Mouse (Mus musculus) cerebellum, adult 11-12 months (tissue): ENCODE results near the gene Timeless.
"Not testable (repeated sequence)": the region's sequence is repeated elsewhere in the genome, so short reads cannot be mapped to it uniquely, and the experiment has no call there.

Experiments
- DNase-seq: peaks from one replicate; pipeline ENCODE4 v3.0.0; 2022

The Timeless gene

GRCm38 (mm10) chr10:128214112-128214511 lies 17.8 kb upstream of the Timeless start:
- not testable (repeated sequence) for DNase-seq

- no peak for DNase-seq
These were observed 16.9 kb upstream of the Timeless start for GRCm38 (mm10) chr10:128214981-128215380.

DNA sequence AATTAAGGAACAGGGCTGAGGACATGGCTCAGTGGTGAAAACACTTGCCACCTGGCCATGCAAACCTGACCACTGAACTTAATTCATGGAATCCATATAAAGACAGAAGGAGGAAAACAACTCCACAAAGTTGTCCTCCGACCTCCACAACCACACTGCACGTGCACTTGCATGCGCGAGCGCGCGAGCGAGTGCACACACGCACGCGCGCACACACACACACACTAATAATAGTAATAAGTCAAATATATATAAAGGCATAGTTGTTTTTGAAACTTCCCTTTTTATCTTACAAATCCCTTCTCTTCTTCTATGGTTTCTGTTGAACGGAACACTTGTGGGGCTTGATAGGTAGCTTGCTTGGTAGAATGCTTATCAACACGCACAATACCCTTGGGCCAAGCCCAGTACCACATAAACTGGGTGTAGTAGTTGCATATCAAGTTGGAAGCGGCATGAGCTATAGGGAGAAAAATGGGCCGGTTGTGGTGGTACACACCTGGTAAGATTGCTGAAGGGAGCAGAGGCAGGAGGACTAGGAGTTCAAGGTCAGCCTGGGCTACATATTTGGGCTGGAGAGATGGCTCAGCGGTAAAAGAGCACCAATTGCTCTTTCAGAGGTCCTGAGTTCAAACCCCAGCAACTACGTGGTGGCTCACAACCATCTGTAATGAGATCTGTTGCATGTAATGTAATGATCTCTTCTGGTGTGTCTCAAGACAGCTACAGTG lies 13.3 kb upstream of the Timeless start:
- no peak for DNase-seq

DNA sequence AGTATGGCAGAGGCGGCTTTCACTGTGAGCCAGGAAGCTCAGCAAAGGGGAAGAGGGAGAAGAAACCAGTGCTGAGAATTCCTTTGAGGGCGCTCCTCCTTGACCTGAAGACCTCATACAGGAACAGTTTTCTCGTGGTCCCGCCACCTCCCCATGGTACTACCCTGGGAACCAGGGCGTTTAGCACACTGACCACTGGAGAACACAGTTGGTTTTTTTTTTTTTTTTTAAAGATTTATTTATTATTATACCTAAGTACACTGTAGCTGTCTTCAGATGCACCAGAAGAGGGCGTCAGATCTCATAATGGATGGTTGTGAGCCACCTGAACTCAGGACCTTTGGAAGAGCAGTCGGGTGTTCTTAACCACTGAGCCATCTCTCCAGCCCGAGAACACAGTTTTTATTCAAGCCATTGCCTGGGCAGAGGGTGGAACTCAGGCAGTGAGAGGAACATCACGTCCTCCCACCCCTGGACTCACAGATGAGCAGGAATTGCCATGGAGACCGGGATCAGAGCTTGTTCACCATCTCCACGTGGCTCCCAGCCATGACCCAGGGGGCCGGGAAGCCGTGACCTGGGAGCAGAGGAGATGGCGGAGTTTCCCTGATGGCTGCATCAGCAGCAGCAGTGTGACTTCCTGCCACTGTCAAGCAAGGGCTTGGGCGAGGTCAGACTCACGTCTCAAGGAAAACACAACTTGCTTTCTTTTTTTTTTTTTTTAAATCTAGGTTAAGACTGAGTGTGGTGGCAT lies 10.2 kb upstream of the Timeless start:
- DNase-seq, result no peak

DNA sequence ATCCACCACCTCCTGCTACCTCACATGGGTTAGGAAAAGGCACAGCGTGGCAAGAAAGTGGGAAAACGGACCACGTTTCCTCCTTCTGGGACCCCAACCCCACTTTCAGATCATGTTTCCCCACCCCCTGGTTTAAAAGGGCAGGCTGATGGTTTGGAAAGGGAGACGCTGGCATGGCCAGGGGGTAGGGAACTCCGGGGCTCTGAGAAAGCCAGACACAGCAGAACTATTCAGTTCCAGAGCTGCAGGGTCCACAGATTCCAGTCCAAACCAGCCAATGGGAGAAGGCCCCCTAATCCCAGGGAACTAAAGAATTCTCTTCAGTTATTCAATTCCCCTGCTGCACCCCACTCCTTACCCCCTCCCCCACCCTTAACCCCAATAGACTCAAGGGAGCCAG lies 6.8 kb upstream of the Timeless start:
- DNase-seq, result no peak

DNA sequence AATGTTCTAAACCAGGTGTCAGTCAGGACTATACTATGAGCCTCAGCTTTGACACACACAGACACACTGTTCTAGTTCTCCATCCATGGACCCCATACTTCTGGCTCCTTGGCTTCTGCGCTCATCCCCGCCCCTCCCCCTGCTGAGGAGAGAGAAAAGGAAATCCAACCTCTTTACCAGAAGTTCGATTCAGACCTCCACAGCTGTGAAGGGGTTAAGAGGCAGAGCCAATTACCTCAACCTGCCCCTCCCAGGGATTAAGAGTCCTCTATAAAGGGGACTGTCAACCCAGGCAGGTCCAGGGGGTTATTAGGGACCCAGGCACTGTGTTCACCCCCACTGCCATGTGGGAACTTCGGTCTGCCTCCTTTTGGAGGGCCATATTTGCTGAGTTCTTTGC lies 6.3 kb upstream of the Timeless start, which contains the start of gene Mip:
Gene Mip (plus strand): TSS at position 301 of the 400 bp plus-strand sequence.
- no peak for DNase-seq

GRCm38 (mm10) chr10:128227592-128227991 lies 4.3 kb upstream of the Timeless start:
- no peak for DNase-seq

GRCm38 (mm10) chr10:128228009-128228408 lies 3.9 kb upstream of the Timeless start:
- DNase-seq, result no peak

GRCm38 (mm10) chr10:128230582-128230981 lies 1.3 kb upstream of the Timeless start:
- no peak for DNase-seq

- no peak for DNase-seq
These were observed 719 bp upstream of the Timeless start for GRCm38 (mm10) chr10:128231146-128231545.

- peak; percentile 63 for DNase-seq
These were observed 638 bp downstream of the Timeless start for GRCm38 (mm10) chr10:128232420-128232985.

GRCm38 (mm10) chr10:128236321-128236720 lies 4.5 kb downstream of the Timeless start:
- DNase-seq, result no peak

- DNase-seq, result peak; percentile 31
These were observed 6.1 kb downstream of the Timeless start for GRCm38 (mm10) chr10:128237807-128238480.

- DNase-seq, result no peak
These were observed 7.3 kb downstream of the Timeless start for GRCm38 (mm10) chr10:128239140-128239539.

- no peak for DNase-seq
These were observed 8.3 kb downstream of the Timeless start for GRCm38 (mm10) chr10:128240131-128240530.

GRCm38 (mm10) chr10:128243252-128243651 lies 11.4 kb downstream of the Timeless start:
- DNase-seq, result no peak

DNA sequence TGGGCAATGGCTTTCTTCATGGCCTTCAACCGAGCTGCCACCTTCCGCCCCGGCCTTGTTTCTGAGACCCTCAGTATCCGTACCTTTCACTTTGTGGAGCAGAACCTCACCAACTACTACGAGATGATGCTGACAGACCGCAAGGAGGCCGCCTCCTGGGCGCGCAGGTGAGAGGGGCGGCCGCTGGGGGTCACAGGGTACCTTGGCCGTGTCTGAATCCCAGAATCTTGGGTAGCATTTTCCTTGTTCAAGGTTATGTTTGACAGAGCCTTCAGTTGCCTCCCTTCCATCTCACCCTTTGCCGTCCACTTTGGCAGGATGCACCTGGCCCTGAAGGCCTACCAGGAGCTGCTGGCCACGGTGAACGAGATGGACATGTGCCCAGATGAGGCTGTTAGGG lies 12.3 kb downstream of the Timeless start:
- DNase-seq, result no peak

- no peak for DNase-seq
These were observed 15.3 kb downstream of the Timeless start for GRCm38 (mm10) chr10:128247020-128247732.

DNA sequence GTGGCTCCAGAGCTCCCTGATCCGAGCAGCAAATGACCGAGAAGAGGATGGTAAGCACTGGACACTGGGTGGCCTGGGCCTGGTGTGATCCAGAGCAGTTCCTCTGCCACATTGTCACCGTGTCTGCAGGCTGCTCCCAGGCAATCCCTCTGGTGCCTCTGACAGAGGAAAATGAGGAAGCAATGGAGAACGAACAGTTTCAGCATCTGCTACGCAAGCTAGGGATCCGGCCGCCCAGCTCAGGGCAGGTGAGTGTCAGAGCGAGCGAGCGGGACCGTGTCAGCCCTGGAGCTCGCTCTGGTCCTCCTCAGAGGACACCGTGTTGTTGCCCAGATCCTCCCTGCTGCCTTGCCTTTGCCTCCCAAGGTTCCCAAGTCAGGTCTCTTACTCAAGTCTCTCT lies 18.7 kb downstream of the Timeless start:
- DNase-seq, result no peak

DNA sequence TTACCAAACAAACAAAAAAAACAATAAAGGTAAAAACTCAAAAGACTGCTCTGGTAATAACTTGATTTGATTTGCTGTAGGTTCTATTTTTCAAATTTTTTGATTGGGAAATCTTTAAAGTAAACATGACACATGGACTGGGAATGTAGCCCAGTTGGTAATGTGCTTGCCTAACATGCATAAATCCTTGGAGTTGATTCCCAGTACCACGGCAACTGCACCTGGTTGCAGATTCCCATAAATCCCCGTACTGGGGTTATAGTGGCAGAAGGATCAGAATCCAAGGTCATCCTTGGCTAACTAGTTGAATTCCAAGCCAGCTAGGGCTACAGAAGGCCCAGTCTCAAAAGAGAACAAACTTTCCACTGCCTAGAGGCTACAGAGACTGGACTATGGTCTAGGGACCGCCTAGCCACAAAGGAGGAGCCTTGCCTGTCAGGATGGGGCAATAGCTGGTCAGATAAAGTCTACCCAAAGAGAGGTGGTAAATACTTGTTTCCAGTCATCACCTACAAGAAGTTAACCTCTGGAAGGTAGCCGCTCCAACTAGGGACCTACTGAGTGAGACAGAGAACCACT lies 21.9 kb downstream of the Timeless start, which contains the start of gene Apon:
Gene Apon (plus strand): TSS at position 420 of the 579 bp plus-strand sequence.
- no peak for DNase-seq

DNA sequence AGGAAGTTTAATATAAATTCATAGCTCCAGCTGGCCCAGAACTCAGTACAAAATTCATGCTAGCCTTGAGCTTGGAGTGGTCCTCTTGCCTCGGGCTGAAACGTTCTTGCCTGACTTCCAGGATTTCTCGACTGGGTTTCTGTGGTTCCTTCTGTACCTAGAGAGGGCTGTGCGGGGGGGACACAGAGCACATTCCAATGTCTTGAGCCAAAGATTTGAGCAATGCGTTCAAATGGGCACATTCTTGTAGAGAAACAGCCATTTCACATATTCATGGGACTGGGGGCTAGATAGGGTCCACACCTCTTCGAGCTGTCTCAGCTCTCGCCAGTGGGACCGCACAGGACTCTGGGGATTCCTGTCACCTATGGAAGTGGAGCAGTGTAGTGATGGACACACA lies 24.1 kb downstream of the Timeless start:
- no peak for DNase-seq

- DNase-seq, result no peak
These were observed 24.5 kb downstream of the Timeless start for GRCm38 (mm10) chr10:128256328-128256727.
